Comparison of ENCODE assay signal across 8 mouse cellular contexts in genomic region chr6:113483100-113483615, GRCm38 (mm10). TPM values are rescaled to one million over a fixed set of nuclear protein-coding genes. Genes with fewer than 3 reads are reported as not detected.
DNase-seq lines count a peak whose midpoint lies in the region; ATAC-seq and TF ChIP-seq lines count a peak whose summit lies in the region.

Creld1 (plus strand) TSS chr6:113483297.

- peak within 1 kb of the TSS; percentile 62 for H3K9ac ChIP-seq in lung, embryonic 14.5 days

- H3K4me2 ChIP-seq in lung, embryonic 14.5 days, result peak within 1 kb of the TSS; percentile 77

- WGBS in lung, embryonic 14.5 days, result 0% methylated on average over 26 of the region's 26 CpGs

- H3K36me3 ChIP-seq in lung, embryonic 14.5 days (ENCODE audit: insufficient read depth), result no peaks in the 10 kb centered on the region

- no peaks in the 10 kb centered on the region for H3K4me1 ChIP-seq in lung, embryonic 14.5 days (ENCODE audit: insufficient read depth)

- H3K4me3 ChIP-seq in lung, embryonic 14.5 days (ENCODE audit: low read depth, low read length), result peak within 1 kb of the TSS; percentile 46

- DNase-seq in MN1 (ENCODE audit: low spot score), result peak; percentile 96
- DNase-seq in cerebellum, adult 9-11 months, result peak; percentile 98
- DNase-seq in layer of hippocampus, adult 8-10 months (ENCODE audit: low spot score in 2 of 2), result peak; percentile 94
- peak; percentile 96 for DNase-seq in lung, embryonic 14.5 days
- DNase-seq in testis, postnatal 14 days (ENCODE audit: low spot score), result peak; percentile 93

- H3K27me3 ChIP-seq in lung, embryonic 14.5 days (ENCODE audit: insufficient read depth, low read length), result peaks cover 22% of the 10 kb centered on the region

- peak; percentile 82 for ATAC-seq in frontal cortex, adult (ENCODE audit: low TSS enrichment)
- ATAC-seq in hematopoietic stem cell, adult 5-6 weeks (replicated peaks in 1 of 2; ENCODE audit: insufficient read depth in 1 of 2, low FRiP score in 2 of 2, low TSS enrichment in 1 of 2, low read depth in 1 of 2, poor library complexity in 2 of 2, severe bottlenecking in 2 of 2), result peak; percentile 95 to 99
- peak; percentile 96 for ATAC-seq in lung, embryonic 14.5 days (ENCODE audit: insufficient read depth)
- peak; percentile 95 for ATAC-seq in neutrophil, adult 5-6 weeks (ENCODE audit: extremely low read depth, insufficient number of reproducible peaks, low FRiP score, poor library complexity, severe bottlenecking)

- peak within 1 kb of the TSS; percentile 81 for H3K27ac ChIP-seq in lung, embryonic 14.5 days (ENCODE audit: low read depth)

- no peak for TF ChIP-seq CTCF in lung, embryonic 14.5 days (IDR thresholded peaks at IDR 0.05; ENCODE audit: low read depth)

- H3K9me3 ChIP-seq in lung, embryonic 14.5 days (ENCODE audit: low read depth, low read length), result no peaks in the 10 kb centered on the region

RNA-seq across cellular contexts. Expression of gene Creld1, which starts in this region (rescaled TPM):
- 7.4 and 8.3 TPM in 2 replicates for total RNA-seq in hematopoietic stem cell, adult 5-6 weeks (2017)
- total RNA-seq in layer of hippocampus, adult 8-10 months (2022), result 100 to 1,000 TPM in 2 of 4 experiments, 10 to 100 TPM in 2; 86.9 to 135 (median 104) TPM
- 20.7 and 27.0 TPM in 2 replicates for polyA plus RNA-seq in lung, embryonic 14.5 days (2014; fragmentation: Nextera tagmentation; extraction: Ambion mirVana)
- total RNA-seq in neutrophil, adult 5-6 weeks (2017), result 8.5 and 9.8 TPM in 2 replicates

Comparison
In these comparisons a context has a peak if more than half of its experiments do, and no peak if none do; other contexts are left out.
1. Peak in every context shown above with its lines: DNase-seq, ATAC-seq, H3K4me3 ChIP-seq and H3K27ac ChIP-seq.